Mouse (Mus musculus): ENCODE results near the gene Fam208a. TPM values are rescaled to one million over a fixed set of nuclear protein-coding genes. Genes with fewer than 3 reads are reported as not detected.
A peak's percentile ranks its signal among the peaks of the same experiment; 100 is the strongest.

Fam208a gene
- total RNA-seq (2021): 10 to 100 TPM; 33.5 to 34.8 TPM
- long read RNA-seq, experiment 1, partial matches to known transcripts: 3 of 8 reads
- long read RNA-seq, experiment 1, other reads (novel, unspliced or antisense): 5 of 8 reads
- long read RNA-seq, experiment 2, full-length matches to known transcripts: 1 of 17 reads
- long read RNA-seq, experiment 2, partial matches to known transcripts: 4 of 17 reads
- long read RNA-seq, experiment 2, other reads (novel, unspliced or antisense): 12 of 17 reads

DNA sequence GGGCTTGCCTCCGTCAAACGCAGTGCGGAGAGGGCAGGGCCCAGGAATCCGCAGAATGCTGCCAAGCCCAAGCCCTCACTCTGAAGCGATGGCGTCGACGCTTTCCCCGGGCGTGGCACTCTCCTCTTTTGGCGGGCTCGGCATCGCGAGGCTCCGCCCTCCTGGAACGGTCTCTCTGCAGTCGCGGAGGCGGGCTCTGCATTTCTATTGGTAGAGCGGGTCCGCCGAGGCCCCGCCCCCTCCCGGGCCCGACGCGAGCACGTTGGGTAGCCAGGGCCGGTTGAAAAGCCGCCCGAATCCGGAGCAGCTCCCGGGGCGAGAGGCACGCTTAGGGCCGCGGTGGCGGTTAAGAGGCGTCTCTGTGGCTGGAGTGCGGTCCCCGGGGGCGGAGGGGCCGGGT lies at the start of gene Fam208a:
Gene Fam208a, plus strand, starts transcription at position 262 of the 400 bp plus-strand sequence.
- Histone ChIP-seq H3K4me3 (peak within 1 kb of the TSS; percentile 64), H3K27ac (peak within 1 kb of the TSS; percentile 100)
- DNase-seq (ENCODE audit: low spot score in 2 of 2): peak; percentile 92
- TF ChIP-seq CTCF (conservative IDR thresholded peaks at IDR 0.05): no peak

DNA sequence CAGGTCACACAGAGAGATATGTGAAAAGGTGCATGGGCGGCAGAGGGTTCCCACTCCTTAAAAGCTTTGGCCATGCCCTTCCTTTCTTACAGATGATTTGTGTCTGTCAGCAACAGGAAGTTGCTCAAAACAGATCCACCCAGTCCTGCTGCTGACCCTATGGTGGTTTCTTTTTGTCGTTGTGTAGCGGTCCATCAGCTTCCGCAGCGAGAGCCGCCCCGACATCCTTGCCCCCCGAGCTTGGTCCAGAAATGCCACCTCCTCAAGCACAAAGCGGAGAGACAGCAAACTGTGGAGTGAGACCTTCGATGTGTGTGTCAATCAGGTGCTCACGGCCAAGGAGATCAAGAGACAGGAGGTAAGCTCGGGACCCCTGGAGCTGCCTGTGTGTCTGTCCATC lies 49.2 kb upstream of the Fam208a start:
- no peak for TF ChIP-seq CTCF (conservative IDR thresholded peaks at IDR 0.05)
- no peak for DNase-seq (ENCODE audit: low spot score in 2 of 2)
- Histone ChIP-seq H3K4me3 (no peak overlapping the region), H3K27ac (no peak overlapping the region)

GRCm38 (mm10) chr14:27381459-27381858 lies 47.2 kb upstream of the Fam208a start:
- TF ChIP-seq CTCF (conservative IDR thresholded peaks at IDR 0.05): no peak
- Histone ChIP-seq H3K27ac (no peak overlapping the region), H3K4me3 (no peak overlapping the region)
- DNase-seq (ENCODE audit: low spot score in 2 of 2): no peak

- Histone ChIP-seq H3K27ac (no peak overlapping the region), H3K4me3 (no peak overlapping the region)
- no peak for TF ChIP-seq CTCF (conservative IDR thresholded peaks at IDR 0.05)
- DNase-seq (ENCODE audit: low spot score in 2 of 2): no peak
These were observed 45.3 kb upstream of the Fam208a start for GRCm38 (mm10) chr14:27383321-27383830.

DNA sequence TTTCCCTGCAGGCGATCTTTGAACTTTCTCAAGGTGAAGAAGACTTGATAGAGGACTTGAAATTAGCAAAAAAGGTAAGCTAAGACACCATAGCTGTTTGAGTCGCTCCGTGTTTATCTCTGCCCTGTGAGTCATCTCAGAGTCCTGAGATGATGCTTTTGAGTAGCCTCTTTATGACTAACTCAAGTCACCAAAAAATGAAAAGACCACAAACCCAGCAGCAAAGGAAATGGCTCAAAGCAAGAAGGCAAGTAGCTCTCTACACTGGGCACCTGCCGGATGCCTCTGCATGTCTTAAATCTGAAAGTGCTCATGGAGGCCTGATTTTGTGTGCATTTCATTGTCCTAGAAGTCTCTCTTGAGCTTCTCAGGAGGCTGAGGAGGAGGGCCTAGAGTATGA lies 44.5 kb upstream of the Fam208a start:
- H3K27ac ChIP-seq: no peak overlapping the region
- no peak overlapping the region for H3K4me3 ChIP-seq
- no peak for TF ChIP-seq CTCF (conservative IDR thresholded peaks at IDR 0.05)
- DNase-seq (ENCODE audit: low spot score in 2 of 2): no peak

GRCm38 (mm10) chr14:27388616-27389015 lies 40.0 kb upstream of the Fam208a start:
- 0 out of 2 replicates have a peak overlapping the region, but pooled peaks have one; percentile 20 for H3K27ac ChIP-seq
- no peak overlapping the region for H3K4me3 ChIP-seq
- no peak for TF ChIP-seq CTCF (conservative IDR thresholded peaks at IDR 0.05)
- no peak for DNase-seq (ENCODE audit: low spot score in 2 of 2)

GRCm38 (mm10) chr14:27389722-27390121 lies 38.9 kb upstream of the Fam208a start:
- no peak overlapping the region for H3K27ac ChIP-seq
- no peak for DNase-seq (ENCODE audit: low spot score in 2 of 2)
- H3K4me3 ChIP-seq: no peak overlapping the region
- TF ChIP-seq CTCF (conservative IDR thresholded peaks at IDR 0.05): no peak

- Histone ChIP-seq H3K4me3 (no peak overlapping the region), H3K27ac (no peak overlapping the region)
- DNase-seq (ENCODE audit: low spot score in 2 of 2): no peak
- no peak for TF ChIP-seq CTCF (conservative IDR thresholded peaks at IDR 0.05)
These were observed 38.0 kb upstream of the Fam208a start for GRCm38 (mm10) chr14:27390663-27391062.

DNA sequence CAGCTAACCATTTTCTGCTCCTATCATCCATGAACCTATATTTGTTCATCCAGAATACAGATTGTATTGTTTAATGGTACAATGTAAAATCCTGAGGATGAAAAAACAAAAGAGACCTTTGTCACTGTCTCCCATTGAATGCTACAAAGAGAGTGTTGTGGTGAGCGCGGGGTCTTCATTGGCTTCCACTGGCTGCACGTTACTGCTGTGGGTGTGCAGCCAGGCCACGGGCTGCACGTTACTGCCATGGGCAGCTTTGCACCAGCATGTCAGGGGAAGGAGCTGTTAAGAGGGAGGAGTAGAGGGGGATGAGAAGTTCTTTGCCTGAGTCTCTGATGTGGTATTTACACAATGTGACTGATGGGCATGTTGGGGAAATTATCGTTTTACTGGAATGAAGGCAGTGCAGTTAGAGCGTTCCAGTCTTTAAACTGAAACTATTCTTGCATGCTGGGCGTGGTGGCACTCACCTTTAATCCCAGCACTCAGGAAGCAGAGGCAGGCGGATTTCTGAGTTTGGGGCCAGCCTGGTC lies 36.8 kb upstream of the Fam208a start:
- TF ChIP-seq CTCF (conservative IDR thresholded peaks at IDR 0.05): no peak
- no peak overlapping the region for H3K4me3 ChIP-seq
- DNase-seq (ENCODE audit: low spot score in 2 of 2): no peak
- H3K27ac ChIP-seq: no peak overlapping the region

DNA sequence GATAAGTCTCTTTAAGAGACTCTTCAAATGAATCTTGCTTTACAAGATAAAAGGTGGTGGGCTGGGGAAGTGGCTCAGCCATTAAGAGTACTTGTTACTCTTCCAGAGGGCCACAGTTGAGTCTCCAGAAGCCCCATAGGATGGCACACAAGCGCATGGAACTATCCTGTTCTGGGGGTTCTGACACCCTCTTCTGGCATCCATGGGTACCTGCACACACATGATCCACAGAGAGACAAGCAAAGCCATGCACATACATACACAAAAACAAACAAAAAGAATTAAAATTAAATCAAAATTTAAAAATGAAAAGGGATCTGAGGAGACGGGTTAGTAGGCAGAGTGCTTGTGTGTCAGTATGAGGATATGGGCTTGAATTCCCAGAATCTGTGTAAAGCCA lies 36.0 kb upstream of the Fam208a start:
- DNase-seq (ENCODE audit: low spot score in 2 of 2): no peak
- peak; percentile 66 for TF ChIP-seq CTCF (conservative IDR thresholded peaks at IDR 0.05)
- no peak overlapping the region for H3K27ac ChIP-seq
- H3K4me3 ChIP-seq: no peak overlapping the region

DNA sequence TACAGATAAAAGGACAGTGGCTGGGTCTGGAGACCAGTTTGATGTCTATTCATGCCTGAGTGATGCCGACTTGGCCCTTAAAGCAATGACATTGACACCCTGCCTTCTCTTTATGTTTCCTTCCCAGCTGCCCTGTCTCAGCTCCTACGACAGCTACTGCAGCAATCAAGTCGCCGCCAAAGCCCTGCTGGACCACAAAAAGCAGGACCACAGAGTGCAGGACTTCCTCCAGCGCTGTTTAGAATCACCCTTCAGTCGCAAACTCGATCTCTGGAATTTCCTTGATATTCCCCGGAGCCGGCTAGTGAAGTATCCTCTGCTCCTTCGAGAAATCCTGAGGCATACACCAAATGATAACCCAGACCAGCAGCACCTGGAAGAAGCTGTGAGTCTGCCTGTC lies 34.8 kb upstream of the Fam208a start:
- TF ChIP-seq CTCF (conservative IDR thresholded peaks at IDR 0.05): no peak
- H3K27ac ChIP-seq: no peak overlapping the region
- DNase-seq (ENCODE audit: low spot score in 2 of 2): no peak
- H3K4me3 ChIP-seq: no peak overlapping the region

DNA sequence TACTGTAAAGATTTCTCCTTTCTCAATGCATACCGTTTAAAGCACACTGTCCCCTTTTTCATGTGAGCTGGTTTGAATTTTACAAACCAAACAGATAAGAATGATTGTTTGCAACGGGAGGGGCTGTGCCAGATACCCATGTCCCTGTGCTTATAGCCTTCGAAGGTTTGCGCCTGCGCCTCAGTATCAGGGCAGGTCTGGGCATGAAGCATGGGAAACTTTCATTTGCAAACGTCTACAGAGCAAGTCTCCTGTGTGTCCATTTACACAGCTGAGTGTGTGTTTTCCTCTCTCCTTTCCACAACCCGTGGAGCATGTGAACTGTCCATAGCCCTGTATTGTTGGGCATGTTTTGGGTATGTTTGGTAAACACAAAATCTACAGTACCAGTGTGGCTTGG lies 32.2 kb upstream of the Fam208a start:
- H3K4me3 ChIP-seq: no peak overlapping the region
- DNase-seq (ENCODE audit: low spot score in 2 of 2): no peak
- no peak for TF ChIP-seq CTCF (conservative IDR thresholded peaks at IDR 0.05)
- no peak overlapping the region for H3K27ac ChIP-seq

DNA sequence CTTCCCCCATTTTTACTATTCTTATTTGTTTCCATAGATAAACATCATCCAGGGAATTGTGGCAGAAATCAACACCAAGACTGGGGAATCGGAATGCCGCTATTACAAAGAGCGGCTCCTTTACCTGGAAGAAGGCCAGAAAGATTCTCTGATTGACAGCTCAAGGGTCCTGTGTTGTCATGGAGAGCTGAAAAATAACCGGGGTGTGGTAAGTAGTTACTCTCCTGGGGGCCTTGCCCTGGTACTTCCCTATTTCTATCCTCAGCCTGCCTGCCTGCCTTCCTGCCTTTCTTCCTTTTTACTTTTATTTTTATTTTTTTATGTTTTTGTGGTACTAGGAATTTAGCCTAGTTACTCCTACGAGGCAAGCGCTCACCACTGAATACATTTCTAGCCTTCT lies 31.1 kb upstream of the Fam208a start:
- Histone ChIP-seq H3K27ac (no peak overlapping the region), H3K4me3 (no peak overlapping the region)
- DNase-seq (ENCODE audit: low spot score in 2 of 2): no peak
- TF ChIP-seq CTCF (conservative IDR thresholded peaks at IDR 0.05): no peak

DNA sequence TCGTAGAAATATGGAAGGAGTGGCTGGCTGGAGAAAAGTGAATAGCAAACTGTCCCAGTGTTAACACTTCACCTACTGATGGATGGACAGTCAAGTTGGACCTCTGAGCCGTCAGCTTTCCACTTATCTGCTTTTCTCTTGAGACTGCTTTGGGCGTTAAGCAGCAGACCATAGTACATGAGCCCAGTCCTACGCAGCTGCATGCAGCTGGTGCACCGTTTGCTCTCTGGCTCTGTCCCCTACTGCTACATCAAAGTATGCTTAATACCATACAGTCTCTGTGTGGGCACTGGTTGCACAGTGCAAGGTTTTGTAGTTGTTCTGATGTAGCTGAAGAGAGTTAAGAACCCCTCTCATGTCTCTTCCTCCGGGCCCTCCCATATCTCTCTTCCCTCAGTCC lies 28.1 kb upstream of the Fam208a start:
- H3K27ac ChIP-seq: no peak overlapping the region
- no peak overlapping the region for H3K4me3 ChIP-seq
- TF ChIP-seq CTCF (conservative IDR thresholded peaks at IDR 0.05): no peak
- no peak for DNase-seq (ENCODE audit: low spot score in 2 of 2)
